9 mouse cellular contexts compared by ENCODE assay signal in the genomic region with DNA sequence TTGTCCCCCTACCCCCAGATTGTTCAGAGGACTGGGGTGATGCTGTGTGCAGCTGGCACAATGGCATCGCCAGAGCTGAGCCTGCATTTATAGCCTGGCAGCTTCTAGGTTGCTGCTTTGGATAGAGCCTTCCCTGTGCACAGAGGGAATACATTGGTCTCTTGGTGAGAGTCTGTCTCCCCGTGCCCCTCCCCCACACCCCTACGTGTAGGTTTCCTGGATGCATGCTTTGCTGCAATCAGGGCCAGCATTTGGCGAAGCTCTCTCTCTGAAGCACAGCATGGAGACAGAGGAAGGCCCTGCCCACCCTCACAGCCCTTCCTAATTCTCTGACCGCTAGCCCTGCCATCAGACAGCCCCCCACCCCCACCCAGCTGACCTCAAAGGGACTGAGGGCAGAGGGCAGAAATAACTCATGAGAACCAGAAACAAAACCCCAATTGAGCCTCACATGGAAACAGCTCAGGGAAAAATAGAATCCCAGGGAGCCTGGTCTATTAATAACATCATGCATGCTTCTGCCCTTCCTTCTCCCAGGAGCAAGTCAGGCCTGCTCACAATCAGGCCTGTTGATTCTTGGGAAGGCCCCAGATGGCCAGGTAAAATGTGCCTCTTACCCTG.
DNase-seq lines count a peak whose midpoint lies in the region; ATAC-seq and TF ChIP-seq lines count a peak whose summit lies in the region.
"Had no signal": no experiment of that assay in that cellular context is flagged by ENCODE, and none has a peak within 500 bp of the region (broad histone marks: within the 10 kb centered on the region; RNA-seq: fewer than 3 reads in every experiment).

No protein-coding gene starts in this region.

- peak overlapping the region; percentile 52; the same call in 1 of the 2 replicates for H3K9ac ChIP-seq in heart, embryonic 11.5 days (ENCODE audit: low read depth, low read length)

- DNase-seq in cerebellum, postnatal 10 days = peak; percentile 26 to 35
- DNase-seq in cerebellum, adult 8-10 months = no peak
- peak; percentile 18 for DNase-seq in CD4-positive helper T cell, adult 2 months (ENCODE audit: low read depth, low spot score)
- peak; percentile 77 for DNase-seq in mesoderm, embryonic 11.5 days (ENCODE audit: low read depth, low spot score)
- no peak for DNase-seq in urinary bladder, adult 2 months (ENCODE audit: low spot score)
- no peak for DNase-seq in ovary, adult 18-20 months (ENCODE audit: low spot score)
- DNase-seq in cerebellum, adult 2 months = no peak

- no peak overlapping the region for H3K4me2 ChIP-seq in heart, embryonic 11.5 days

- H3K4me3 ChIP-seq in heart, embryonic 11.5 days (ENCODE audit: low read depth, low read length) = no peak overlapping the region
- H3K4me3 ChIP-seq in cerebellum, adult 2 months (replicated peaks; ENCODE audit: insufficient read depth, low read depth, low read length) = no peak overlapping the region
- H3K4me3 ChIP-seq: megakaryocyte, embryonic 14.5 days had no signal

- peak; percentile 55; the same call in 1 of the 2 replicates for ATAC-seq in heart, embryonic 11.5 days (replicated peaks; ENCODE audit: insufficient number of reproducible peaks, low FRiP score, low TSS enrichment)

- no peaks in the 10 kb centered on the region for H3K36me3 ChIP-seq in heart, embryonic 11.5 days (ENCODE audit: control insufficient read depth, insufficient read depth, low read length)

- whole genome bisulfite sequencing in heart, embryonic 11.5 days (ENCODE audit: insufficient replicate concordance) = 12% methylated on average over 5 of the region's 5 CpGs
- WGBS in cerebellum, adult 2 months = 7% methylated on average over 5 of the region's 5 CpGs

- no peak for TF ChIP-seq POLR2A in cerebellum, adult 2 months (IDR thresholded peaks at IDR 0.05; ENCODE audit: borderline replicate concordance, insufficient read depth, low read length)

- no peaks in the 10 kb centered on the region for H3K9me3 ChIP-seq in heart, embryonic 11.5 days (replicated peaks; ENCODE audit: control insufficient read depth, low read length)
- H3K9me3 ChIP-seq: megakaryocyte, embryonic 14.5 days had no signal

- H3K27ac ChIP-seq in heart, embryonic 11.5 days (ENCODE audit: low read depth, low read length) = peak overlapping the region; percentile 94
- H3K27ac ChIP-seq in cerebellum, adult 2 months (ENCODE audit: insufficient read depth, low read length) = no peak overlapping the region

- no peak for TF ChIP-seq CTCF in cerebellum, adult 2 months (IDR thresholded peaks at IDR 0.05; ENCODE audit: borderline replicate concordance, insufficient read depth, low read depth, low read length)

- no peaks in the 10 kb centered on the region for H3K27me3 ChIP-seq in heart, embryonic 11.5 days (ENCODE audit: control insufficient read depth, insufficient read depth, low read length)
- H3K27me3 ChIP-seq in cerebellum, adult 2 months (ENCODE audit: control insufficient read depth, insufficient read depth, low read length) = no peaks in the 10 kb centered on the region

- H3K4me1 ChIP-seq in heart, embryonic 11.5 days (ENCODE audit: control insufficient read depth, insufficient read depth, low read length) = peaks cover 30% of the 10 kb centered on the region
- H3K4me1 ChIP-seq in cerebellum, adult 2 months (ENCODE audit: control insufficient read depth, insufficient read depth, low read length) = no peaks in the 10 kb centered on the region

Comparison
In these comparisons a context has a peak if more than half of its experiments do, and no peak if none do; other contexts are left out.
1. DNase-seq: peak in cerebellum, postnatal 10 days (2 of 2), CD4-positive helper T cell, adult 2 months (single experiment) and mesoderm, embryonic 11.5 days (single experiment); none in cerebellum, adult 8-10 months (single experiment), urinary bladder, adult 2 months (single experiment), ovary, adult 18-20 months (single experiment) and cerebellum, adult 2 months (0 of 2).